Mouse (Mus musculus): ENCODE data around the gene Foxo3. TPM values are rescaled to one million over a fixed set of nuclear protein-coding genes. Genes with fewer than 3 reads are reported as not detected.
A peak's percentile ranks its signal among the peaks of the same experiment; 100 is the strongest.

Gene Foxo3
- polyA plus RNA-seq, 2 experiments, result 15.6 to 17.6 TPM

DNA sequence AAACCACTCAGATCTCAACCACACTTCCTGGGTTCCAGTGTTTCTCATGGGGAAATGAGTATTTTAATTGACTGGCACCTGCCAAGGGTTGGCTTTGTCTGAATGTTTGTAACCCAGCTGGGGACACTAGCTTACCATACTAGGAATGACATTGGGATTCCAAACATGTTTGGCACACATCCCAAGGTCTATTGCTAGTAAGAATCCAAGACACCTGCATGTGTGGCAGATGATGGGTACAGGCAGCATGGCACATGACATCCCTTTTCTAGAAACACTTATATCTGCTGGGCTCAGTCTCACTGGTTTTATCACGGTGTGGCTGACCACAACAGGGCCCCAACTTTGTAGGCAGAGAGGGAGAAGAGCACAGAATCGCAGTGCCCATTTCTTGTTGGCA is 17.8 kb upstream of the Foxo3 start:
- TF ChIP-seq EP300 (IDR thresholded peaks at IDR 0.05; ENCODE audit: low read depth) (no peak), CTCF (IDR thresholded peaks at IDR 0.05; ENCODE audit: low read depth) (no peak)
- H3K27me3 ChIP-seq (ENCODE audit: control insufficient read depth, insufficient read depth, low read length), result no peaks in the 10 kb centered on the region
- peaks cover 7 to 18% of the 10 kb centered on the region in 2 experiments for H3K4me1 ChIP-seq (replicated peaks; ENCODE audit: control insufficient read depth in 2 of 2, insufficient read depth in 2 of 2, low read length in 1 of 2)
- H3K9ac ChIP-seq (replicated peaks), result no peak overlapping the region
- WGBS (ENCODE audit: insufficient replicate concordance), result 7% methylated on average over 2 of the region's 2 CpGs
- no peak for ATAC-seq (ENCODE audit: insufficient read depth)
- no peaks in the 10 kb centered on the region for H3K36me3 ChIP-seq (replicated peaks; ENCODE audit: control insufficient read depth, insufficient read depth, low read depth)
- H3K27ac ChIP-seq, result no peak overlapping the region
- H3K4me3 ChIP-seq (ENCODE audit: insufficient read depth in 1 of 2, low read depth in 2 of 2, low read length in 2 of 2), result no peak overlapping the region
- peak in 1 of 3 experiments; percentile 24 for DNase-seq (ENCODE audit: low read depth in 3 of 3, low spot score in 3 of 3)
- no peaks in the 10 kb centered on the region for H3K9me3 ChIP-seq (ENCODE audit: control insufficient read depth, low read length)
- no peak overlapping the region for H3K4me2 ChIP-seq (ENCODE audit: low read depth)

DNA sequence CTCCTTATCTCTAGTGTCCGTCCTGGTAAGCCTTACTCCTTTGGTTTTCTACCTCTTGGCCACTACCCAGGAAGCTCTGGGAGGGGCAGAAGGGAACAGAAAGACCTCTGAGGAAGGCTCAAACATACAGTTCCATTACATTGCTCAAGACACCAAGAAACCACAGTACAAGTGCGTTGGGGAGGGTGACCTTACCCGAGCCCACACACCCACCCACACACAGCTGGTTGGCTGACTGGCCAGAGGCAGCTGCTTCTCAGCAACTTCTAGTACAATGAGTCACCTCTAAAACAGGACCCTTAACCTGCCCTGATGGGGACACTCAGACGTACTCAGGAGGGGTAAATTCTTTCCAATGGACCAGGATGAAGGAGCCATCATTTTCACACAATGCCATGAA is 17.3 kb upstream of the Foxo3 start:
- H3K36me3 ChIP-seq (replicated peaks; ENCODE audit: control insufficient read depth, insufficient read depth, low read depth), result no peaks in the 10 kb centered on the region
- H3K27ac ChIP-seq, result no peak overlapping the region
- 25% methylated on average over 4 of the region's 4 CpGs for WGBS (ENCODE audit: insufficient replicate concordance)
- TF ChIP-seq EP300 (IDR thresholded peaks at IDR 0.05; ENCODE audit: low read depth), result no peak
- TF ChIP-seq CTCF (IDR thresholded peaks at IDR 0.05; ENCODE audit: low read depth), result no peak
- no peaks in the 10 kb centered on the region for H3K27me3 ChIP-seq (ENCODE audit: control insufficient read depth, insufficient read depth, low read length)
- no peak overlapping the region for H3K9ac ChIP-seq (replicated peaks)
- no peaks in the 10 kb centered on the region for H3K9me3 ChIP-seq (ENCODE audit: control insufficient read depth, low read length)
- no peak overlapping the region for H3K4me2 ChIP-seq (ENCODE audit: low read depth)
- H3K4me1 ChIP-seq (replicated peaks; ENCODE audit: control insufficient read depth in 2 of 2, insufficient read depth in 2 of 2, low read length in 1 of 2), result peaks cover 7 to 18% of the 10 kb centered on the region in 2 experiments
- ATAC-seq (ENCODE audit: insufficient read depth) (no peak), DNase-seq (ENCODE audit: low read depth in 3 of 3, low spot score in 3 of 3) (no peak)
- H3K4me3 ChIP-seq (ENCODE audit: insufficient read depth in 1 of 2, low read depth in 2 of 2, low read length in 2 of 2), result no peak overlapping the region

GRCm38 (mm10) chr10:42291360-42291759 is 14.8 kb upstream of the Foxo3 start:
- peak; percentile 58; the same call in 1 of the 2 replicates for ATAC-seq (ENCODE audit: insufficient read depth)
- H3K27ac ChIP-seq, result no peak overlapping the region
- 54% methylated on average over 5 of the region's 5 CpGs for WGBS (ENCODE audit: insufficient replicate concordance)

GRCm38 (mm10) chr10:42287666-42288065 is 11.1 kb upstream of the Foxo3 start:
- no peak overlapping the region for H3K9ac ChIP-seq (replicated peaks)
- no peak overlapping the region for H3K27ac ChIP-seq
- WGBS (ENCODE audit: insufficient replicate concordance), result 56% methylated on average over 1 of the region's 1 CpGs
- no peak for TF ChIP-seq CTCF (IDR thresholded peaks at IDR 0.05; ENCODE audit: low read depth)
- TF ChIP-seq EP300 (IDR thresholded peaks at IDR 0.05; ENCODE audit: low read depth), result no peak
- ATAC-seq (ENCODE audit: insufficient read depth) (no peak), DNase-seq (ENCODE audit: low read depth in 3 of 3, low spot score in 3 of 3) (no peak)
- no peaks in the 10 kb centered on the region for H3K4me1 ChIP-seq (replicated peaks; ENCODE audit: control insufficient read depth in 2 of 2, insufficient read depth in 2 of 2, low read length in 1 of 2)
- no peak overlapping the region for H3K4me3 ChIP-seq (ENCODE audit: insufficient read depth in 1 of 2, low read depth in 2 of 2, low read length in 2 of 2)
- H3K36me3 ChIP-seq (replicated peaks; ENCODE audit: control insufficient read depth, insufficient read depth, low read depth), result no peaks in the 10 kb centered on the region
- H3K4me2 ChIP-seq (ENCODE audit: low read depth), result no peak overlapping the region
- no peaks in the 10 kb centered on the region for H3K9me3 ChIP-seq (ENCODE audit: control insufficient read depth, low read length)
- no peaks in the 10 kb centered on the region for H3K27me3 ChIP-seq (ENCODE audit: control insufficient read depth, insufficient read depth, low read length)

More at GRCm38 (mm10) chr10:42291360-42291759, 14.8 kb upstream of the Foxo3 start:
- Histone ChIP-seq H3K4me3 (ENCODE audit: insufficient read depth in 1 of 2, low read depth in 2 of 2, low read length in 2 of 2) (no peak overlapping the region), H3K9ac (replicated peaks) (no peak overlapping the region), H3K4me2 (ENCODE audit: low read depth) (no peak overlapping the region), H3K27me3 (ENCODE audit: control insufficient read depth, insufficient read depth, low read length) (no peaks in the 10 kb centered on the region), H3K9me3 (ENCODE audit: control insufficient read depth, low read length) (no peaks in the 10 kb centered on the region), H3K4me1 (replicated peaks; ENCODE audit: control insufficient read depth in 2 of 2, insufficient read depth in 2 of 2, low read length in 1 of 2) (peaks cover 5 to 14% of the 10 kb centered on the region in 2 experiments), H3K36me3 (replicated peaks; ENCODE audit: control insufficient read depth, insufficient read depth, low read depth) (no peaks in the 10 kb centered on the region)
- peak in 1 of 3 experiments; percentile 38 for DNase-seq (ENCODE audit: low read depth in 3 of 3, low spot score in 3 of 3)
- no peak for TF ChIP-seq EP300 (IDR thresholded peaks at IDR 0.05; ENCODE audit: low read depth)
- peak; percentile 90 for TF ChIP-seq CTCF (IDR thresholded peaks at IDR 0.05; ENCODE audit: low read depth)

- TF ChIP-seq EP300 (IDR thresholded peaks at IDR 0.05; ENCODE audit: low read depth) (no peak), CTCF (IDR thresholded peaks at IDR 0.05; ENCODE audit: low read depth) (no peak)
- no peaks in the 10 kb centered on the region for H3K27me3 ChIP-seq (ENCODE audit: control insufficient read depth, insufficient read depth, low read length)
- peaks cover 4 to 6% of the 10 kb centered on the region in 2 experiments for H3K4me1 ChIP-seq (replicated peaks; ENCODE audit: control insufficient read depth in 2 of 2, insufficient read depth in 2 of 2, low read length in 1 of 2)
- no peaks in the 10 kb centered on the region for H3K9me3 ChIP-seq (ENCODE audit: control insufficient read depth, low read length)
- ATAC-seq (ENCODE audit: insufficient read depth) (no peak), DNase-seq (ENCODE audit: low read depth in 3 of 3, low spot score in 3 of 3) (no peak)
- WGBS (ENCODE audit: insufficient replicate concordance), result 4% methylated on average over 38 of the region's 38 CpGs
- peaks cover 15% of the 10 kb centered on the region for H3K36me3 ChIP-seq (replicated peaks; ENCODE audit: control insufficient read depth, insufficient read depth, low read depth)
- no peak overlapping the region for H3K27ac ChIP-seq
- peak overlapping the region; percentile 73 for H3K9ac ChIP-seq (replicated peaks)
- peak overlapping the region; percentile 98 for H3K4me2 ChIP-seq (ENCODE audit: low read depth)
- H3K4me3 ChIP-seq (ENCODE audit: insufficient read depth in 1 of 2, low read depth in 2 of 2, low read length in 2 of 2), result peak overlapping the region; percentile 63 to 95
Observed at GRCm38 (mm10) chr10:42278307-42278850, 1.8 kb upstream of the Foxo3 start.

All from liver, embryonic 14.5 days (tissue).